Mouse (Mus musculus) spleen, adult 2 months (tissue): ENCODE data around the gene Atp2c2.

Source experiments
- CTCF ChIP-seq: fragments of 200-500 bp; IDR thresholded peaks from 2 replicates; pipeline ENCODE4 v1.5.1; 2011; ENCODE audit warnings: mild to moderate bottlenecking, inconsistent platforms; ENCODE audit not compliant: insufficient read depth, insufficient read length, insufficient replicate concordance; ENCODE audit errors: extremely low read depth
- POLR2A ChIP-seq: fragments of 200-500 bp; IDR thresholded peaks from 2 replicates; pipeline ENCODE4 v1.6.1; 2011; ENCODE audit warnings: low read depth, low read length, inconsistent platforms

- TF ChIP-seq POLR2A: no peak
- no peak for TF ChIP-seq CTCF
These were observed 48.5 kb upstream of the Atp2c2 start for GRCm38 (mm10) chr8:119651324-119651723.
